In the genomic region with DNA sequence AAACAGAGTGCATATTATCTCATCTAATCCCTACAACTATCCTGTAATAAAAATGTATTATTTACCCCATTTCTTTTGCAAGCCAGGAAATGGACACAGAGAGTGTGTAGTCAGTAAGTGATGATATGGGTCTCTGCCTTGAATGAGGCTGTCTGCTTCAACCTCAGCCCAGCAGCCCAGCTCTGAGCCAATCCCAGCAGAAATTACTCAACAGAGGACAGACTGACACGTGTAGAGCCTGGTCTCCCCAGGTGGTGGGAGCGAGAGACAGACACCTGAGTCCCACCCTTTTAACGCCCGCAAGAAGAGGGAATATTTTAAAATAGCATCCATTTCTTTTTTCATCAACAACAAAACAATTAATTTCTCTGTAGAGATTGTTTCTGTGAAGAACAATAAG, we compare ENCODE assay signal across 11 mouse cellular contexts.
DNase-seq lines count a peak whose midpoint lies in the region; ATAC-seq lines count a peak whose summit lies in the region.
"Had no signal": no experiment of that assay in that cellular context is flagged by ENCODE, and none has a peak within 500 bp of the region (broad histone marks: within the 10 kb centered on the region; RNA-seq: fewer than 3 reads in every experiment).

No protein-coding gene starts in this region.

- H3K4me3 ChIP-seq in kidney, embryonic 14.5 days (ENCODE audit: low read length), result peak overlapping the region; percentile 25; the same call in 1 of the 2 replicates
- H3K4me3 ChIP-seq in embryonic facial prominence, embryonic 12.5 days, result no peak overlapping the region
- H3K4me3 ChIP-seq in hindbrain, embryonic 13.5 days, result peak overlapping the region; percentile 28
- peak overlapping the region; percentile 28 for H3K4me3 ChIP-seq in midbrain, embryonic 13.5 days (replicated peaks)
- H3K4me3 ChIP-seq: erythroblast, embryonic 14.5 days had no signal

- WGBS in kidney, embryonic 14.5 days, result 33% methylated on average over 4 of the region's 4 CpGs
- 25% methylated on average over 4 of the region's 4 CpGs for WGBS in embryonic facial prominence, embryonic 12.5 days
- WGBS in hindbrain, embryonic 13.5 days, result 23% methylated on average over 4 of the region's 4 CpGs
- 13% methylated on average over 4 of the region's 4 CpGs for WGBS in midbrain, embryonic 13.5 days

- peak overlapping the region; percentile 52 for H3K4me2 ChIP-seq in kidney, embryonic 14.5 days (replicated peaks; ENCODE audit: low read depth, low read length)
- peak overlapping the region; percentile 54 for H3K4me2 ChIP-seq in embryonic facial prominence, embryonic 12.5 days (replicated peaks)
- peak overlapping the region; percentile 54 for H3K4me2 ChIP-seq in hindbrain, embryonic 13.5 days
- H3K4me2 ChIP-seq in midbrain, embryonic 13.5 days (replicated peaks), result peak overlapping the region; percentile 54

- DNase-seq in kidney, adult 9 months, result no peak
- DNase-seq in adrenal gland, postnatal 14 days, result no peak
- DNase-seq: cerebellum, adult 18-20 months had no signal

- no peak overlapping the region for H3K27ac ChIP-seq in kidney, embryonic 14.5 days (ENCODE audit: low read depth, low read length)
- no peak overlapping the region for H3K27ac ChIP-seq in embryonic facial prominence, embryonic 12.5 days
- H3K27ac ChIP-seq in hindbrain, embryonic 13.5 days, result peak overlapping the region; percentile 79
- peak overlapping the region; percentile 51 for H3K27ac ChIP-seq in midbrain, embryonic 13.5 days

- peak overlapping the region; percentile 42; the same call in 1 of the 2 replicates for H3K9ac ChIP-seq in kidney, embryonic 14.5 days (ENCODE audit: low read depth, low read length)
- H3K9ac ChIP-seq in embryonic facial prominence, embryonic 12.5 days, result no peak overlapping the region
- H3K9ac ChIP-seq in hindbrain, embryonic 13.5 days, result peak overlapping the region; percentile 61; the same call in 1 of the 2 replicates
- H3K9ac ChIP-seq in midbrain, embryonic 13.5 days (replicated peaks), result no peak overlapping the region

- ATAC-seq in kidney, embryonic 14.5 days (ENCODE audit: low FRiP score, low TSS enrichment), result no peak
- ATAC-seq in embryonic facial prominence, embryonic 12.5 days (ENCODE audit: insufficient number of reproducible peaks, insufficient read depth, low FRiP score, low TSS enrichment), result no peak
- no peak for ATAC-seq in hindbrain, embryonic 13.5 days (ENCODE audit: low FRiP score)
- peak; percentile 63 for ATAC-seq in midbrain, embryonic 13.5 days
- ATAC-seq in megakaryocyte-erythroid progenitor cell, adult 5-6 weeks (replicated peaks; ENCODE audit: low FRiP score, low TSS enrichment, poor library complexity, severe bottlenecking), result no peak
- no peak for ATAC-seq in activated CD4-positive, CD25-positive, alpha-beta regulatory T cell, adult 4 months
- ATAC-seq: CD4-positive, CD25-positive, alpha-beta regulatory T cell, adult 4 months had no signal

- H3K36me3 ChIP-seq in kidney, embryonic 14.5 days (ENCODE audit: control insufficient read depth, insufficient read depth, low read length), result no peaks in the 10 kb centered on the region
- H3K36me3 ChIP-seq in embryonic facial prominence, embryonic 12.5 days, result no peaks in the 10 kb centered on the region
- H3K36me3 ChIP-seq in hindbrain, embryonic 13.5 days, result no peaks in the 10 kb centered on the region
- no peaks in the 10 kb centered on the region for H3K36me3 ChIP-seq in midbrain, embryonic 13.5 days

- H3K27me3 ChIP-seq in kidney, embryonic 14.5 days (ENCODE audit: control insufficient read depth, insufficient read depth, low read length), result no peaks in the 10 kb centered on the region
- H3K27me3 ChIP-seq in embryonic facial prominence, embryonic 12.5 days, result no peaks in the 10 kb centered on the region
- no peaks in the 10 kb centered on the region for H3K27me3 ChIP-seq in hindbrain, embryonic 13.5 days
- H3K27me3 ChIP-seq in midbrain, embryonic 13.5 days, result 0 out of 2 replicates have a peak, but pooled peaks cover 5% of the 10 kb centered on the region

- no peaks in the 10 kb centered on the region for H3K9me3 ChIP-seq in kidney, embryonic 14.5 days (ENCODE audit: control insufficient read depth, low read length)
- no peaks in the 10 kb centered on the region for H3K9me3 ChIP-seq in embryonic facial prominence, embryonic 12.5 days
- H3K9me3 ChIP-seq in hindbrain, embryonic 13.5 days, result no peaks in the 10 kb centered on the region
- H3K9me3 ChIP-seq in midbrain, embryonic 13.5 days, result no peaks in the 10 kb centered on the region

- 0 out of 2 replicates have a peak, but pooled peaks cover 7% of the 10 kb centered on the region for H3K4me1 ChIP-seq in kidney, embryonic 14.5 days (ENCODE audit: control insufficient read depth, insufficient read depth, low read length)
- H3K4me1 ChIP-seq in embryonic facial prominence, embryonic 12.5 days, result peaks cover 14% of the 10 kb centered on the region
- peaks cover 15% of the 10 kb centered on the region for H3K4me1 ChIP-seq in hindbrain, embryonic 13.5 days (replicated peaks)
- H3K4me1 ChIP-seq in midbrain, embryonic 13.5 days (replicated peaks), result peaks cover 13% of the 10 kb centered on the region

Comparison
In these comparisons a context has a peak if more than half of its experiments do, and no peak if none do; other contexts are left out.
1. H3K27ac ChIP-seq: peak in hindbrain, embryonic 13.5 days (single experiment) and midbrain, embryonic 13.5 days (single experiment); none in kidney, embryonic 14.5 days (single experiment) and embryonic facial prominence, embryonic 12.5 days (single experiment).
2. H3K9ac ChIP-seq: peak in kidney, embryonic 14.5 days (single experiment) and hindbrain, embryonic 13.5 days (single experiment); none in embryonic facial prominence, embryonic 12.5 days (single experiment) and midbrain, embryonic 13.5 days (single experiment).
3. Peak in every context shown above with its lines, with median percentiles within 50 percentile points of each other: H3K4me2 ChIP-seq.